ENCODE assay signal across 27 mouse cellular contexts in the genomic region with DNA sequence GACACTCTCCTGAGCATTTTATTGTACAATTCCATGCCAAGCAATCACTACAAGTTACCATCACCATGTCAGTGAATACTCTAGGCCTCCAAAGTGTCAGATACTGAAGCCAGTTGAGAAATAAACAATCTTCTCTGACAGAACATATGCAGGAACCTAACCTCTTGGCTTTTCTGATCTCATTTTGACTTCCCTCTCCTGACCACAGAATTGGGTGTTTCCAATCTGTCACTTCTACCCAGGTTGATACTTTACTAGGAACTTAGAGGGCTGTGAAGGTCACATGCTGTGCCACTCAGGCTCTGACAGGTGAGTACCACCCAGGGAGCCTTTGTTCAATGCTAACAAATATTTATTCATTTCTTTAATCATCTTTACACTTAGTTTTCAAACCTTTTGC. TPM values are rescaled to one million over a fixed set of nuclear protein-coding genes. Genes with fewer than 3 reads are reported as not detected.
DNase-seq lines count a peak whose midpoint lies in the region; ATAC-seq lines count a peak whose summit lies in the region.
"Had no signal": no experiment of that assay in that cellular context is flagged by ENCODE, and none has a peak within 500 bp of the region (broad histone marks: within the 10 kb centered on the region; RNA-seq: fewer than 3 reads in every experiment).

No protein-coding gene starts in this region.

- DNase-seq in lung, postnatal 36 days, result peak; percentile 26
- DNase-seq in lung, postnatal 14 days, result no peak
- DNase-seq in CD4-positive helper T cell, adult 2 months (ENCODE audit: low read depth, low spot score), result peak; percentile 87
- DNase-seq in kidney, adult 11 months, result no peak
- no peak for DNase-seq in layer of hippocampus, postnatal 25 days (ENCODE audit: extremely low spot score in 1 of 2, low spot score in 1 of 2)
- no peak for DNase-seq in cerebellum, postnatal 25 days
- DNase-seq: cerebellum, adult 2 months; gastrocnemius, postnatal 10 days; heart, adult 2 months; heart, postnatal 4 days; kidney, adult 2 months; kidney, postnatal 14 days; liver, postnatal 0 days; lung, postnatal 4 days had no signal

- ATAC-seq in activated CD4-positive, CD25-positive, alpha-beta regulatory T cell, adult 4 months, result peak; percentile 75
- peak; percentile 86 for ATAC-seq in monocyte, adult 5-6 weeks (replicated peaks; ENCODE audit: insufficient number of reproducible peaks, low FRiP score, low TSS enrichment, poor library complexity, severe bottlenecking)
- ATAC-seq: forebrain, embryonic 14.5 days; hindbrain, embryonic 16.5 days; liver, postnatal 0 days; Patski had no signal

RNA-seq across cellular contexts. Expression of a gene that starts 13.3 kb away (rescaled TPM):
- polyA plus RNA-seq in activated CD4-positive, CD25-positive, alpha-beta regulatory T cell, adult 4 months (2017; shearing (Covaris generic)), result 1 to 10 TPM in 1 of 2 experiments, not detected in 1; 1.3 TPM
- 8.1 to 35.7 TPM (median 9.7 TPM) in 3 replicates for total RNA-seq in monocyte, adult 5-6 weeks (2017)
- under 1 TPM; 0.61 to 0.89 TPM for total RNA-seq in layer of hippocampus, postnatal 25 days (2021)
- total RNA-seq: ES-E14 had no signal
- polyA plus RNA-seq: Patski had no signal

RNA-seq across cellular contexts. Expression of a gene that starts 26.1 kb away (rescaled TPM):
- not detected for polyA plus RNA-seq in activated CD4-positive, CD25-positive, alpha-beta regulatory T cell, adult 4 months (2017; shearing (Covaris generic))
- total RNA-seq in monocyte, adult 5-6 weeks (2017), result 2.2 to 2.4 TPM (median 2.4 TPM) in 3 replicates
- total RNA-seq in layer of hippocampus, postnatal 25 days (2021), result not detected

RNA-seq across cellular contexts. Expression of a gene that starts 42.6 kb away (rescaled TPM):
- polyA plus RNA-seq in activated CD4-positive, CD25-positive, alpha-beta regulatory T cell, adult 4 months (2017; shearing (Covaris generic)), result 10 to 100 TPM; 51.6 to 56.7 TPM
- total RNA-seq in monocyte, adult 5-6 weeks (2017), result 52.0 to 109 TPM (median 89.6 TPM) in 3 replicates
- not detected for total RNA-seq in layer of hippocampus, postnatal 25 days (2021)
- total RNA-seq: adrenal gland, postnatal 4 days; ES-E14; gastrocnemius, postnatal 10 days; heart, postnatal 4 days; layer of hippocampus, adult 2 months; midbrain, postnatal 0 days had no signal
- polyA plus RNA-seq: embryonic facial prominence, embryonic 11.5 days; forebrain, embryonic 14.5 days; midbrain, embryonic 10.5 days; midbrain, postnatal 0 days; Patski had no signal

RNA-seq across cellular contexts. Expression of a gene that starts 47.7 kb away (rescaled TPM):
- not detected for polyA plus RNA-seq in activated CD4-positive, CD25-positive, alpha-beta regulatory T cell, adult 4 months (2017; shearing (Covaris generic))
- 0.29 to 0.64 TPM in 2 of 3 replicates, not detected in the other for total RNA-seq in monocyte, adult 5-6 weeks (2017)
- not detected for total RNA-seq in layer of hippocampus, postnatal 25 days (2021)
- total RNA-seq: heart, adult 2 months; heart, postnatal 4 days; left cerebral cortex, adult 18-20 months had no signal
- polyA plus RNA-seq: forebrain, embryonic 14.5 days; hindbrain, embryonic 16.5 days; midbrain, embryonic 10.5 days; neural tube, embryonic 12.5 days had no signal

Comparison
In these comparisons a context has a peak if more than half of its experiments do, and no peak if none do; other contexts are left out.
1. DNase-seq: peak in lung, postnatal 36 days (single experiment) and CD4-positive helper T cell, adult 2 months (single experiment); none in lung, postnatal 14 days (single experiment), kidney, adult 11 months (single experiment), layer of hippocampus, postnatal 25 days (0 of 2) and cerebellum, postnatal 25 days (0 of 2).
2. RNA of a gene that starts 42.6 kb away (total RNA-seq): 52.0 to 109 TPM in monocyte, adult 5-6 weeks; not detected in layer of hippocampus, postnatal 25 days; every median in the first group is over 10 times any median in the second.